ENCODE assay signal across 18 mouse cellular contexts in genomic region chr1:86510266-86510665, GRCm38 (mm10). TPM values are rescaled to one million over a fixed set of nuclear protein-coding genes. Genes with fewer than 3 reads are reported as not detected.
DNase-seq lines count a peak whose midpoint lies in the region; ATAC-seq and TF ChIP-seq lines count a peak whose summit lies in the region.
"Had no signal": no experiment of that assay in that cellular context is flagged by ENCODE, and none has a peak within 500 bp of the region (broad histone marks: within the 10 kb centered on the region; RNA-seq: fewer than 3 reads in every experiment).

No protein-coding gene starts in this region.

- WGBS in lung, embryonic 14.5 days = 78% methylated on average over 1 of the region's 1 CpGs
- 93% methylated on average over 1 of the region's 1 CpGs for WGBS in embryonic facial prominence, embryonic 10.5 days

- H3K9ac ChIP-seq in lung, embryonic 14.5 days = no peak overlapping the region
- H3K9ac ChIP-seq: hindbrain, embryonic 15.5 days; limb, embryonic 12.5 days; liver, embryonic 15.5 days; stomach, embryonic 15.5 days had no signal

- no peaks in the 10 kb centered on the region for H3K27me3 ChIP-seq in lung, embryonic 14.5 days (ENCODE audit: insufficient read depth, low read length)
- no peaks in the 10 kb centered on the region for H3K27me3 ChIP-seq in embryonic facial prominence, embryonic 10.5 days (replicated peaks; ENCODE audit: low read depth, poor library complexity, severe bottlenecking)
- H3K27me3 ChIP-seq: hindbrain, embryonic 15.5 days; limb, embryonic 12.5 days; liver, embryonic 15.5 days; megakaryocyte, embryonic 14.5 days; stomach, embryonic 15.5 days had no signal

- H3K4me2 ChIP-seq in lung, embryonic 14.5 days = no peak overlapping the region
- H3K4me2 ChIP-seq: hindbrain, embryonic 15.5 days; limb, embryonic 12.5 days; liver, embryonic 15.5 days; stomach, embryonic 15.5 days had no signal

- H3K4me1 ChIP-seq in lung, embryonic 14.5 days (ENCODE audit: insufficient read depth) = peaks cover 4% of the 10 kb centered on the region
- peaks cover 51% of the 10 kb centered on the region for H3K4me1 ChIP-seq in embryonic facial prominence, embryonic 10.5 days

- H3K9me3 ChIP-seq in lung, embryonic 14.5 days (ENCODE audit: low read depth, low read length) = no peaks in the 10 kb centered on the region
- no peaks in the 10 kb centered on the region for H3K9me3 ChIP-seq in embryonic facial prominence, embryonic 10.5 days
- H3K9me3 ChIP-seq: hindbrain, embryonic 15.5 days; limb, embryonic 12.5 days; liver, embryonic 15.5 days; megakaryocyte, embryonic 14.5 days; stomach, embryonic 15.5 days had no signal

- H3K27ac ChIP-seq in lung, embryonic 14.5 days (ENCODE audit: low read depth) = no peak overlapping the region
- peak overlapping the region; percentile 91 for H3K27ac ChIP-seq in embryonic facial prominence, embryonic 10.5 days (replicated peaks)
- H3K27ac ChIP-seq: liver, embryonic 15.5 days; stomach, embryonic 15.5 days had no signal

- DNase-seq in lung, embryonic 14.5 days = peak; percentile 1
- no peak for DNase-seq in lung, postnatal 25 days (ENCODE audit: low spot score)
- peak; percentile 43 for DNase-seq in A20 (ENCODE audit: low read depth, low spot score)
- no peak for DNase-seq in embryonic facial prominence, embryonic 10.5 days (ENCODE audit: low spot score)
- no peak for DNase-seq in cerebellum, postnatal 4 days (ENCODE audit: low spot score in 2 of 2)
- no peak for DNase-seq in gastrocnemius, adult 18-20 months (ENCODE audit: low spot score)
- DNase-seq: heart, adult 18-20 months; kidney, adult 2 months; kidney, postnatal 25 days; lung, postnatal 10 days; spleen, adult 18-20 months; thymus, postnatal 25 days had no signal

- no peak for TF ChIP-seq CTCF in lung, embryonic 14.5 days (IDR thresholded peaks at IDR 0.05; ENCODE audit: low read depth)

- ATAC-seq in lung, embryonic 14.5 days (ENCODE audit: insufficient read depth) = no peak
- ATAC-seq in CD4-positive, CD25-positive, alpha-beta regulatory T cell, adult 4 months = peak; percentile 46

- H3K4me3 ChIP-seq in lung, embryonic 14.5 days (ENCODE audit: low read depth, low read length) = no peak overlapping the region
- H3K4me3 ChIP-seq in embryonic facial prominence, embryonic 10.5 days = no peak overlapping the region
- H3K4me3 ChIP-seq: hindbrain, embryonic 15.5 days; limb, embryonic 12.5 days; liver, embryonic 15.5 days; stomach, embryonic 15.5 days had no signal

- H3K36me3 ChIP-seq in lung, embryonic 14.5 days (ENCODE audit: insufficient read depth) = no peaks in the 10 kb centered on the region
- no peaks in the 10 kb centered on the region for H3K36me3 ChIP-seq in embryonic facial prominence, embryonic 10.5 days (replicated peaks)
- H3K36me3 ChIP-seq: hindbrain, embryonic 15.5 days; limb, embryonic 12.5 days; liver, embryonic 15.5 days; stomach, embryonic 15.5 days had no signal

RNA-seq across cellular contexts. Expression of gene Ptma, which starts 16.3 kb away (rescaled TPM):
- polyA plus RNA-seq in lung, embryonic 14.5 days (2014; fragmentation: Nextera tagmentation; extraction: Ambion mirVana) = 3,453 and 3,547 TPM in 2 replicates
- 1,000 to 10,000 TPM; 2,790 to 2,877 TPM for polyA plus RNA-seq in CD4-positive, CD25-positive, alpha-beta regulatory T cell, adult 4 months (2017; shearing (Covaris generic))
- 3,352 and 3,592 TPM in 2 replicates for polyA plus RNA-seq in embryonic facial prominence, embryonic 10.5 days (2016; fragmentation: Nextera tagmentation; extraction: Ambion mirVana)
- 10 to 100 TPM; 64.2 to 99.0 TPM for total RNA-seq in gastrocnemius, adult 18-20 months (2021)

Comparison
In these comparisons a context has a peak if more than half of its experiments do, and no peak if none do; other contexts are left out.
1. DNase-seq: peak in lung, embryonic 14.5 days (single experiment) and A20 (single experiment); none in lung, postnatal 25 days (single experiment), embryonic facial prominence, embryonic 10.5 days (single experiment), cerebellum, postnatal 4 days (0 of 2) and gastrocnemius, adult 18-20 months (single experiment).